Mouse (Mus musculus): ENCODE measurements around the gene Pmis2. TPM values are rescaled to one million over a fixed set of nuclear protein-coding genes. Genes with fewer than 3 reads are reported as not detected.

Pmis2 gene
- polyA plus RNA-seq (2015; fragmentation: Nextera tagmentation; extraction: Ambion mirVana) = not detected in 2 replicates

DNA sequence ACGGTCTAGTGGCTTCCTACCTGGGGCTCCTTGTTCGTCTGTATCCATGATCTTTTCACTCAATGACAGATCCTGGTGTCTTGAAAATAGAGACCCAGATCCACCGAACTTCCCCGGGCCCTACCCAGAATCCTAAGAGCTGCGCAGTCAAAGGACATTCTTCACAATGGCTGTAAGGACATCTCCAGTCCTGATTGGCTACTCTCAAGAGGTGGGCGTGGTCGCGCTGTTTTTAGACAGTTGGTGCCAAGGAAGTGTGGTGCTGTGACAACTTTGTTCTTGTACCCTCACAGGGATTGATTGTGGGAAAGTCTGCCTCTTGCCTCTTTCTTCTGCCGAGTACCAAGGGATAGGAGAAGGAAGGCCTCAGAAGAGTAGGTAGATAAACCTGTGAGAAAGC, at the start of gene Pmis2:
Gene Pmis2, minus strand, starts transcription at position 126 of the 400 bp plus-strand sequence.
- WGBS = 68% methylated on average over 9 of the region's 9 CpGs
- Histone ChIP-seq H3K4me1 (no peaks in the 10 kb centered on the region), H3K4me2 (replicated peaks) (no peak within 1 kb of the TSS), H3K27me3 (no peaks in the 10 kb centered on the region), H3K9ac (no peak within 1 kb of the TSS), H3K36me3 (no peaks in the 10 kb centered on the region), H3K9me3 (no peaks in the 10 kb centered on the region), H3K4me3 (no peak within 1 kb of the TSS), H3K27ac (no peak within 1 kb of the TSS)
- no peak for ATAC-seq (ENCODE audit: low FRiP score, low read depth)

- no peak for ATAC-seq (ENCODE audit: low FRiP score, low read depth)
- 97% methylated on average over 5 of the region's 5 CpGs for WGBS
- H3K27me3 ChIP-seq = peaks cover 48% of the 10 kb centered on the region
Observed at GRCm38 (mm10) chr7:30719669-30720068, 48.3 kb upstream of the Pmis2 start.

DNA sequence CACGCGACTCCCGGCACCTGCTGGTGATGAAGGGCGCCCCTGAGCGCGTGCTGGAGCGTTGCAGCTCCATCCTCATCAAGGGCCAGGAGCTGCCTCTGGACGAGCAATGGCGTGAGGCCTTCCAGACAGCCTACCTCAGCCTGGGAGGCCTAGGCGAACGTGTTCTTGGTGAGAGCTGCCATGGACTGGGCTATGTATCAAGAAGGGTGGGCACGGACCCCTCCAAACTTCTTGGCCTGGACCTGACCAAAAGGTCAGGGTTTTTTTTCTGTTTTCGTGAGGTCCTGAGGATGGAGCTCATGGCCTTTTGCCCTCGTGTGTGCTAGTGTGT, 46.3 kb upstream of the Pmis2 start:
- Histone ChIP-seq H3K4me3 (peak overlapping the region; percentile 37), H3K4me2 (replicated peaks) (peak overlapping the region; percentile 65), H3K9ac (0 out of 2 replicates have a peak overlapping the region, but pooled peaks have one; percentile 15), H3K36me3 (no peaks in the 10 kb centered on the region), H3K4me1 (peaks cover 12% of the 10 kb centered on the region), H3K27me3 (peaks cover 50% of the 10 kb centered on the region), H3K27ac (no peak overlapping the region), H3K9me3 (no peaks in the 10 kb centered on the region)
- ATAC-seq (ENCODE audit: low FRiP score, low read depth) = no peak
- WGBS = 15% methylated on average over 14 of the region's 14 CpGs

More at GRCm38 (mm10) chr7:30719669-30720068, 48.3 kb upstream of the Pmis2 start:
- H3K4me3 ChIP-seq = no peak overlapping the region
- no peaks in the 10 kb centered on the region for H3K9me3 ChIP-seq
- no peak overlapping the region for H3K9ac ChIP-seq
- no peak overlapping the region for H3K27ac ChIP-seq
- H3K36me3 ChIP-seq = no peaks in the 10 kb centered on the region
- peaks cover 16% of the 10 kb centered on the region for H3K4me1 ChIP-seq
- H3K4me2 ChIP-seq (replicated peaks) = no peak overlapping the region

DNA sequence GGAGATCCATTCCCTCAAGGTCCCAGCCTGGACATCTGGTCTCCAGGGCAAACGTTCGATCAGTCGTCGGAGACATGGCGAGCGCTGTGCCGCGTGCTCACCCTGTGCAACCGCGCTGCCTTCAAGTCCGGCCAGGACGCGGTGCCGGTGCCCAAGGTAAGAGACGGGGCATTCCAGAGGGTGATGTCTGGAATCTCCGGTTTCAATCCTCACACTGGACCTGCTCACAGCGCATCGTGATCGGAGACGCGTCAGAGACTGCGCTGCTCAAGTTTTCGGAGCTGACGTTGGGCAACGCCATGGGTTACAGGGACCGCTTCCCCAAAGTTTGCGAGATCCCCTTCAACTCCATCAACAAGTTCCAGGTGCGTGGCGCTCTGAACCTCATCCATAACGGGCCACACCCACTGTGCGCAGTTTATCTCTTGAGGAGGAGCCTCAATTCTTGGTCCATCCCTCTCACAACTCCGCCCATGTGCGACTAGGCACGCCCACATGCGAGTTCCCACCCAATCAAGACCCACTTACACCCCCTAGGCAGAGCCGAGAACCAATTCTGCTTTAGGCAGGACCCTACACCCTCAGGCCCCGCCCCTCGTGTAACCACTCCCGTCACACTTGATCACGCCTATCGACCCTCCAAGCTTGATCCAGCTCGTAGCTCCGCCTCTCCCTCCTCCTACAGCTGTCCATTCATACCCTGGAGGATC, 45.8 kb upstream of the Pmis2 start:
- 1% methylated on average over 43 of the region's 43 CpGs for WGBS
- H3K9ac ChIP-seq = 0 out of 2 replicates have a peak overlapping the region, but pooled peaks have one; percentile 15
- H3K4me3 ChIP-seq = peak overlapping the region; percentile 37
- H3K9me3 ChIP-seq = no peaks in the 10 kb centered on the region
- H3K4me2 ChIP-seq (replicated peaks) = peak overlapping the region; percentile 65
- peak; percentile 93 for ATAC-seq (ENCODE audit: low FRiP score, low read depth)
- peaks cover 12% of the 10 kb centered on the region for H3K4me1 ChIP-seq
- H3K36me3 ChIP-seq = no peaks in the 10 kb centered on the region
- peaks cover 50% of the 10 kb centered on the region for H3K27me3 ChIP-seq
- H3K27ac ChIP-seq = no peak overlapping the region

DNA sequence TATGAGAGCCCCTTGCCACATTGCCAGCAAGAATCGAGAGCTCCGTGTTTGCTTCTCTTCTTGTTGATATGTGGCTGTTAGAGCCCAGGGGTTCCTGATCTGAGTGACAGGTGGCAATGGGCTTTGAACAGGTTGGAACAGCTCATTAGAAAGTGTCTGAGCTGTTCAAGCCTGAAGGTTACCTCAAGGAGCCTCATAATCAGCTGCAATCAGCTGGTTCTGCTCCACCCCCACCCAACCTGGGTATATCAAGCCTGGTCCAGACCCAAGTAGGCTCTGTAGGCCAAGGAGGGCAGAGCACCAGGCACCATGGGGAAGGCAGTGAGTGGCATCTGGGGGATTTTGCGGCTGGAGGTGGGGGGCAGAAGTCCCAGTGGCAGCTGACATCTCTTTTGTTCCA, 40.5 kb upstream of the Pmis2 start, which contains the start of gene Atp4a:
Gene Atp4a, plus strand, starts transcription at position 268 of the 400 bp plus-strand sequence.
- no peak within 1 kb of the TSS for H3K4me3 ChIP-seq
- no peak within 1 kb of the TSS for H3K4me2 ChIP-seq (replicated peaks)
- no peak within 1 kb of the TSS for H3K9ac ChIP-seq
- H3K9me3 ChIP-seq = no peaks in the 10 kb centered on the region
- no peak within 1 kb of the TSS for H3K27ac ChIP-seq
- no peak for ATAC-seq (ENCODE audit: low FRiP score, low read depth)
- no peaks in the 10 kb centered on the region for H3K36me3 ChIP-seq
- peaks cover 3% of the 10 kb centered on the region; the same call in 1 of the 2 replicates for H3K4me1 ChIP-seq
- peaks cover 30% of the 10 kb centered on the region for H3K27me3 ChIP-seq
- WGBS = 77% methylated on average over 3 of the region's 3 CpGs

GRCm38 (mm10) chr7:30707441-30707840, 36.0 kb upstream of the Pmis2 start:
- Histone ChIP-seq H3K27me3 (peaks cover 7% of the 10 kb centered on the region; the same call in 1 of the 2 replicates), H3K4me1 (no peaks in the 10 kb centered on the region), H3K4me2 (replicated peaks) (no peak overlapping the region), H3K36me3 (no peaks in the 10 kb centered on the region), H3K4me3 (no peak overlapping the region), H3K27ac (no peak overlapping the region), H3K9ac (no peak overlapping the region), H3K9me3 (no peaks in the 10 kb centered on the region)
- ATAC-seq (ENCODE audit: low FRiP score, low read depth) = no peak
- 88% methylated on average over 1 of the region's 1 CpGs for WGBS

- Histone ChIP-seq H3K27ac (no peak overlapping the region), H3K27me3 (0 out of 2 replicates have a peak, but pooled peaks cover 7% of the 10 kb centered on the region), H3K9me3 (no peaks in the 10 kb centered on the region), H3K4me3 (no peak overlapping the region), H3K4me2 (replicated peaks) (no peak overlapping the region), H3K36me3 (no peaks in the 10 kb centered on the region), H3K9ac (no peak overlapping the region), H3K4me1 (no peaks in the 10 kb centered on the region)
- no peak for ATAC-seq (ENCODE audit: low FRiP score, low read depth)
- WGBS = 74% methylated on average over 8 of the region's 8 CpGs
Observed at GRCm38 (mm10) chr7:30706214-30706882, 34.9 kb upstream of the Pmis2 start.

DNA sequence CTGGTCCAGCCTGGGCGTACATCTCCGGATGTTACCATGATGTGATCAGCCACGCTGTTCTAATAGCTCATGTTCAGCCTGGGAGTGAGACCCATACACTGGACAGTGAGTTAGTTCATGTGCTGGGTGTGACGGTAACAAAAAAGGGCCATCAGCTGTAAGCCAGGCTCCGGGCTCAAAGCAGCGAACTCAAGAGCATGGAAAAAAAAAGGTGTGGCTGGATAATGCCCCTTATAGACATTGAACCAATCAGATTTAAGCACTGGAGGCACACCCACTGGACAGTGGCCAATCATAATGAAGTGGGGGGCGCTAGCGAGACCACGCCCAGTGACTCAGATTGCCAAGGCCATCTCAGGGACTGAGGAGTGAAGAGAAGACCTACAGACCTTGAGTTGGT, 27.2 kb upstream of the Pmis2 start, which contains the start of gene 2200002J24Rik:
Gene 2200002J24Rik, plus strand, starts transcription at position 338 of the 400 bp plus-strand sequence.
- ATAC-seq (ENCODE audit: low FRiP score, low read depth) = no peak
- 41% methylated on average over 9 of the region's 9 CpGs for WGBS
- no peak within 1 kb of the TSS for H3K4me2 ChIP-seq (replicated peaks)
- H3K9me3 ChIP-seq = no peaks in the 10 kb centered on the region
- no peak within 1 kb of the TSS for H3K27ac ChIP-seq
- H3K4me1 ChIP-seq = no peaks in the 10 kb centered on the region
- no peaks in the 10 kb centered on the region for H3K27me3 ChIP-seq
- no peak within 1 kb of the TSS for H3K9ac ChIP-seq
- H3K36me3 ChIP-seq = no peaks in the 10 kb centered on the region
- no peak within 1 kb of the TSS for H3K4me3 ChIP-seq

DNA sequence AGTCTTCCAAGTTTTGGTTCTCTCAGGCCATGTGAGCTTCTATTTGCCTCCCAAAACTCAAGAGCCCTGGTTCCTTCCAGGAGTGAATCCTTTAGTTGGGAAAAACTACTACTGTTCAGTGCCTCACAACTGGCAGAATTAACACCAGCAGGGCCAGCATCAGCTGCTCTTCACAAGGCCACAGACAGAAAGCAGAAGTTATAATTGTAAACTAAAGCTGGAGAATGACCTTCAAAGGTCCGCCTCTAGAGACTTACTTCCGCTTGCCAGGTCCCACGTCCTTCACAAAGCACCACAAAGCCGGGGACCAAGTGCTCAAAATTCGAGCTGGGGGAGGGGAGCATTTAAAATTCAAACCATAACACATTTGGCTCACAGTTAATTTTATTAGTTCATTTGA, 26.7 kb upstream of the Pmis2 start:
- Histone ChIP-seq H3K27me3 (no peaks in the 10 kb centered on the region), H3K36me3 (no peaks in the 10 kb centered on the region), H3K4me2 (replicated peaks) (no peak overlapping the region), H3K4me3 (no peak overlapping the region), H3K27ac (no peak overlapping the region), H3K9ac (no peak overlapping the region), H3K4me1 (no peaks in the 10 kb centered on the region), H3K9me3 (no peaks in the 10 kb centered on the region)
- 59% methylated on average over 5 of the region's 5 CpGs for WGBS
- no peak for ATAC-seq (ENCODE audit: low FRiP score, low read depth)

DNA sequence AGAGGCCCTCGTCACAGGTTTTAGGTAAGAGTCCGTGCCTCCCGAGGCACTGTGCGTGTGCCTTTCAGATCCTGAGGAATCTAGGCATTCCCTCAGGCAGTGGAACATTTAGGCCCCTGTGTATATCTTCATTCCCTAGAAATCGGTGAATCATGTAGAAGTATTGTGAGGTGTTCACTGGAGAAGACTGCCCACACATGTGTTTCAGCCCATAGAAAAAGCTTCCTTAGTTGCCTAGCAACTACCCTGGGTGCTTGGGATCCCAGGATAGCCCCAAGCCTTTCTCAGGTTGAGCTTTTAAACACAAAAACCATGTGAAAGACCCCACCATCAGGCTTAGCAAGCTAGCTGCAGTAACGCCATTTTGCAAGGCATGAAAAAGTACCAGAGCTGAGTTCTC, 16.9 kb upstream of the Pmis2 start:
- H3K4me1 ChIP-seq = no peaks in the 10 kb centered on the region
- no peak for ATAC-seq (ENCODE audit: low FRiP score, low read depth)
- H3K9me3 ChIP-seq = no peaks in the 10 kb centered on the region
- H3K36me3 ChIP-seq = no peaks in the 10 kb centered on the region
- no peak overlapping the region for H3K9ac ChIP-seq
- H3K4me2 ChIP-seq (replicated peaks) = no peak overlapping the region
- peaks cover 23% of the 10 kb centered on the region for H3K27me3 ChIP-seq
- no peak overlapping the region for H3K27ac ChIP-seq
- WGBS = 71% methylated on average over 6 of the region's 6 CpGs
- no peak overlapping the region for H3K4me3 ChIP-seq

GRCm38 (mm10) chr7:30683425-30683824, 12.0 kb upstream of the Pmis2 start:
- no peak for ATAC-seq (ENCODE audit: low FRiP score, low read depth)
- H3K4me1 ChIP-seq = no peaks in the 10 kb centered on the region
- H3K27me3 ChIP-seq = peaks cover 26% of the 10 kb centered on the region
- H3K36me3 ChIP-seq = no peaks in the 10 kb centered on the region
- 81% methylated on average over 2 of the region's 2 CpGs for WGBS
- H3K4me2 ChIP-seq (replicated peaks) = no peak overlapping the region
- peaks cover 2% of the 10 kb centered on the region; the same call in 1 of the 2 replicates for H3K9me3 ChIP-seq
- no peak overlapping the region for H3K4me3 ChIP-seq
- H3K9ac ChIP-seq = no peak overlapping the region
- no peak overlapping the region for H3K27ac ChIP-seq

- WGBS = 50% methylated on average over 5 of the region's 5 CpGs
- Histone ChIP-seq H3K27ac (no peak overlapping the region), H3K27me3 (peaks cover 11% of the 10 kb centered on the region), H3K4me1 (no peaks in the 10 kb centered on the region), H3K36me3 (no peaks in the 10 kb centered on the region), H3K9me3 (peaks cover 5% of the 10 kb centered on the region; the same call in 1 of the 2 replicates), H3K4me2 (replicated peaks) (no peak overlapping the region), H3K9ac (no peak overlapping the region), H3K4me3 (no peak overlapping the region)
- ATAC-seq (ENCODE audit: low FRiP score, low read depth) = no peak
Observed at GRCm38 (mm10) chr7:30681897-30682296, 10.5 kb upstream of the Pmis2 start.
